Mouse (Mus musculus) neural tube, embryonic 15.5 days (tissue): ENCODE measurements around the gene Mis18a. TPM values are rescaled to one million over a fixed set of nuclear protein-coding genes. Genes with fewer than 3 reads are reported as not detected.

Experiments
- ATAC-seq: fragments of 200-750 bp; cut with Nextera tagmentation; 2 replicates; pipeline ENCODE4 v1.8.0; 2017; ENCODE audit warnings: mild to moderate bottlenecking, moderate TSS enrichment, moderate library complexity; ENCODE audit not compliant: low FRiP score
- H3K27ac ChIP-seq: fragments of 300-500 bp; sonication (generic); replicated peaks from 2 replicates; pipeline ENCODE4 v1.5.1; 2015; ENCODE audit warnings: mild to moderate bottlenecking, inconsistent platforms
- H3K27me3 ChIP-seq: fragments of 300-500 bp; sonication (generic); replicated peaks from 2 replicates; pipeline ENCODE4 v1.6.1; 2015; ENCODE audit warnings: inconsistent platforms
- H3K36me3 ChIP-seq: fragments of 300-500 bp; sonication (generic); 2 replicates; pipeline ENCODE4 v1.6.1; 2015; ENCODE audit warnings: inconsistent platforms
- H3K4me1 ChIP-seq: fragments of 300-500 bp; sonication (generic); 2 replicates; pipeline ENCODE4 v1.6.1; 2015; ENCODE audit warnings: inconsistent platforms
- H3K4me2 ChIP-seq: fragments of 300-500 bp; sonication (generic); 2 replicates; pipeline ENCODE4 v1.6.1; 2015; ENCODE audit warnings: inconsistent platforms, mild to moderate bottlenecking, moderate library complexity
- H3K4me3 ChIP-seq: fragments of 300-500 bp; sonication (generic); replicated peaks from 2 replicates; pipeline ENCODE4 v1.5.1; 2015; ENCODE audit warnings: mild to moderate bottlenecking, inconsistent platforms
- H3K9ac ChIP-seq: fragments of 300-500 bp; sonication (generic); replicated peaks from 2 replicates; pipeline ENCODE4 v1.6.1; 2015; ENCODE audit warnings: mild to moderate bottlenecking, inconsistent platforms
- H3K9me3 ChIP-seq: fragments of 300-500 bp; sonication (generic); replicated peaks from 2 replicates; pipeline ENCODE4 v1.6.1; 2016; ENCODE audit warnings: inconsistent platforms
- WGBS: fragments of 180-500 bp; shearing (Covaris S2); methylation state at CpG from one replicate; pipeline ENCODE4 v1.1.7; 2015; ENCODE audit warnings: mixed read lengths; 5-methylcytosine and 5-hydroxymethylcytosine counted together
- polyA plus RNA-seq: library from polyadenylated mRNA; unstranded; fragments of >200 nt; fragmentation: Nextera tagmentation; extraction: Ambion mirVana; gene quantifications from 2 replicates; pipeline ENCODE4 v1.2.1, GENCODE M21; 2015

Gene Mis18a
- polyA plus RNA-seq, 1 experiment from 2014 or later = 20.4 TPM

DNA sequence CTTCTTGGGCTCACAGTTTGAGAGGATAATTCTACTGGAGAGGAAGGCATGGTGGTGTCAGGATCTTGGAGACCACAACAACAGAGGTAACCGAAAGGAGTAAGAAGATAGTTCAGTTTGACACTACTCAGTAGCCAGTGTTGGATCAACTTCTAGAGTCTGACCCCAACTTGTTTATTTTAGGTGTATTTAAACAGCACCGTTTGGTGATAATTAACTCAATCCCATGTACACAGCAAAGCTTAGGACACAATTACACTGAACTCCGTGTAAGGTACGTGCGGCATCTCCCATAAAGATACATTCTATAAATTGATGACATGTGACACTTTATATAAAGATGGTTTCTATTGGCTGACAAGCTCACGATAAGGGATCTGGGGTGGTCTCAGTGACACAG lies 52.6 kb downstream of the Mis18a start:
- H3K36me3 ChIP-seq = no peaks in the 10 kb centered on the region
- H3K4me1 ChIP-seq = no peaks in the 10 kb centered on the region
- H3K4me2 ChIP-seq = no peak overlapping the region
- no peak overlapping the region for H3K27ac ChIP-seq
- no peaks in the 10 kb centered on the region for H3K27me3 ChIP-seq
- no peaks in the 10 kb centered on the region for H3K9me3 ChIP-seq
- no peak for ATAC-seq
- 93% methylated on average over 6 of the region's 6 CpGs for WGBS
- no peak overlapping the region for H3K4me3 ChIP-seq
- H3K9ac ChIP-seq = no peak overlapping the region

DNA sequence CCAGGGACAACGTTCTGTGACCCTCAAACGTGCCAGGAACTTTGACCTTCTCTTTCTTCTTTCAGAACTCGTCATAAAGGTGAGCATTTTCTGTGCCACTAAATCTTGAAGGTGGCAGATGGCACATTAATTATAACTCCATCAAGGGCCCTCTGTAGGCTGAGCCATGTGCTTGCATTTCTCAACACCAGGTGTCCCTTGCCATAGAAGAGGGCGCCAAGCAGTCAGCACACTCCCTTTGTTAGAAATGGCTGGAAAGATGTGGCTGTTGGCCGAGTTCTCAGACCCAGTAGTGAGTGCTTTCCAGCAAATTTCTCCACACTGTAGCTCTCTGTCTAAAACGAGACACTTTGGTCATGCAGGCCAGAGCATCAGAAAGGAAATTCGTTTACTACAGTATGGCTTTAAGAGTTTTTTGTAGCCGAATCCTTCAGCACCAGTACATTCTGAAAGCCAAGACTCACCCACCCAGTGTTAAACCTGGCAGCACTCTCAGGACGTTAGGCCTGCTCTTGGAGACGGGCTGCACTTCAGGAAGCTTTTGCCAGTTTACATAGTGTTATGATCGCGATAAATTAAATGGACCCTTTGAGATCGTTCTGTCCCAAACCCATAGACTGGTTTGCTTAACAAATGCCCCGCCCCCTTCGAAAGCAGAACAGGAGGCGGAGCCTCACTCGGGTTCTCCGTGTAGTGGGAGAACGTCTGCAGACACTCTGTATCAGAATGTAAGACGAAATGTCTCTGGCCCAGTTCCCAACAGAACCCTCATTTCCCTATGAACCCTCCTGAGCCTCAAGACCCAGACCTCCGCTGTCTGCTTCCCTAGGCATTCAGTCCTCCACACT lies 53.5 kb downstream of the Mis18a start:
- Histone ChIP-seq H3K27ac (no peak overlapping the region), H3K9me3 (no peaks in the 10 kb centered on the region), H3K4me1 (no peaks in the 10 kb centered on the region), H3K9ac (no peak overlapping the region), H3K4me3 (no peak overlapping the region), H3K36me3 (no peaks in the 10 kb centered on the region), H3K4me2 (no peak overlapping the region), H3K27me3 (no peaks in the 10 kb centered on the region)
- ATAC-seq = no peak
- 78% methylated on average over 21 of the region's 21 CpGs for WGBS

Other genes starting within 250 kb of the Mis18a start
- 0.15 and 0.22 TPM in 2 replicates for gene Mrap, start 10.8 kb upstream of the Mis18a start, polyA plus RNA-seq
- gene Urb1, start 83.0 kb upstream of the Mis18a start, polyA plus RNA-seq = 8.2 and 8.3 TPM in 2 replicates
- 2.6 and 3.5 TPM in 2 replicates for gene Eva1c, start 99.3 kb upstream of the Mis18a start, polyA plus RNA-seq
- gene Cfap298, start 207.7 kb upstream of the Mis18a start, polyA plus RNA-seq = 44.4 and 45.1 TPM in 2 replicates